Mouse (Mus musculus): Measurements from ENCODE around the gene Fam234b. TPM values are rescaled to one million over a fixed set of nuclear protein-coding genes. Genes with fewer than 3 reads are reported as not detected.

Fam234b gene
- 16.5 and 19.3 TPM in 2 replicates for polyA plus RNA-seq (2012; rRNA removed)

GRCm38 (mm10) chr6:135197921-135198532 lies at the start of gene Fam234b, which contains the start of gene Hebp1:
Fam234b (plus strand) TSS chr6:135197977.
Hebp1 (minus strand) TSS chr6:135198022.

GRCm38 (mm10) chr6:135254153-135254552 lies 56.4 kb downstream of the Fam234b start, which contains the start of gene Gsg1:
Gsg1 (minus strand) TSS chr6:135254351.

Other genes with a start within 250 kb of the Fam234b start
- 0.83 and 1.1 TPM in 2 replicates for gene Apold1, start 216.3 kb upstream of the Fam234b start, polyA plus RNA-seq (2012; rRNA removed)
- 49.0 and 50.8 TPM in 2 replicates for gene Ddx47, start 186.4 kb upstream of the Fam234b start, polyA plus RNA-seq (2012; rRNA removed)
- gene Gprc5a, start 132.3 kb upstream of the Fam234b start, polyA plus RNA-seq (2012; rRNA removed) = 0.10 TPM in 2 replicates
- gene Gprc5d, start 79.7 kb upstream of the Fam234b start, polyA plus RNA-seq (2012; rRNA removed) = 0.14 and 0.21 TPM in 2 replicates
- gene Hebp1, start within 50 bp of the Fam234b start, polyA plus RNA-seq (2012; rRNA removed) = 184 and 208 TPM in 2 replicates
- 0.09 and 0.13 TPM in 2 replicates for gene Gsg1, start 56.4 kb downstream of the Fam234b start, polyA plus RNA-seq (2012; rRNA removed)
- gene Pbp2, start 112.4 kb downstream of the Fam234b start, polyA plus RNA-seq (2012; rRNA removed) = not detected in 2 replicates
- gene Emp1, start 164.6 kb downstream of the Fam234b start, polyA plus RNA-seq (2012; rRNA removed) = 1.7 and 3.1 TPM in 2 replicates